Mouse (Mus musculus) forebrain, postnatal 0 days (tissue): ENCODE results near the gene Dhx8. TPM values are rescaled to one million over a fixed set of nuclear protein-coding genes. Genes with fewer than 3 reads are reported as not detected.

Experiments
- ATAC-seq: fragments of 200-750 bp; cut with Nextera tagmentation; 2 replicates; pipeline ENCODE4 v1.8.0; 2017; ENCODE audit warnings: mild to moderate bottlenecking, moderate library complexity
- DNase-seq: peaks from one replicate; pipeline ENCODE4 v3.0.0-alpha.2; 2015
- H3K27ac ChIP-seq: fragments of 300-500 bp; sonication (generic); 2 replicates; pipeline ENCODE4 v1.5.1; 2014; ENCODE audit warnings: low read depth, mild to moderate bottlenecking, antibody characterized with exemption, low read length, moderate library complexity, mixed read lengths
- H3K27me3 ChIP-seq: fragments of 300-500 bp; sonication (generic); 2 replicates; pipeline ENCODE4 v1.6.1; 2014; ENCODE audit warnings: mild to moderate bottlenecking, low read length, mixed read lengths; ENCODE audit not compliant: insufficient read depth
- H3K36me3 ChIP-seq: fragments of 300-500 bp; sonication (generic); 2 replicates; pipeline ENCODE4 v1.6.1; 2014; ENCODE audit warnings: mild to moderate bottlenecking, moderate library complexity; ENCODE audit not compliant: insufficient read depth
- H3K4me1 ChIP-seq: fragments of 300-500 bp; sonication (generic); 2 replicates; pipeline ENCODE4 v1.6.1; 2014; ENCODE audit warnings: antibody characterized with exemption; ENCODE audit not compliant: insufficient read depth
- H3K4me2 ChIP-seq: fragments of 300-500 bp; sonication (generic); 2 replicates; pipeline ENCODE4 v1.6.1; 2014; ENCODE audit warnings: low read depth, mild to moderate bottlenecking, moderate library complexity
- H3K4me3 ChIP-seq: fragments of 300-500 bp; sonication (generic); 2 replicates; pipeline ENCODE4 v1.5.1; 2014; ENCODE audit warnings: low read depth, low read length, mixed read lengths
- H3K9ac ChIP-seq: fragments of 300-500 bp; sonication (generic); 2 replicates; pipeline ENCODE4 v1.6.1; 2014; ENCODE audit warnings: mild to moderate bottlenecking
- H3K9me3 ChIP-seq: fragments of 300-500 bp; sonication (generic); 2 replicates; pipeline ENCODE4 v1.6.1; 2016; ENCODE audit warnings: low read length
- CTCF ChIP-seq: sonication (generic); IDR thresholded peaks from 2 replicates; pipeline ENCODE4 v1.5.1; 2016; ENCODE audit warnings: antibody characterized with exemption, control low read depth, low read depth
- WGBS: fragments of 180-500 bp; shearing (Covaris S2); extraction: QIAGEN DNeasy Blood & Tissue Kit; methylation state at CpG from one replicate; pipeline ENCODE4 v1.1.7; 2014; 5-methylcytosine and 5-hydroxymethylcytosine counted together
- polyA plus RNA-seq: library from polyadenylated mRNA; unstranded; fragments of >200 nt; fragmentation: Nextera tagmentation; extraction: Ambion mirVana; gene quantifications from 2 replicates; pipeline ENCODE4 v1.2.1, GENCODE M21; 2015
- total RNA-seq: library from RNA; depleted of rRNA; stranded (reverse); fragments of >200 nt; gene quantifications from 2 replicates; pipeline ENCODE4 v1.2.3, GENCODE M21; 2014

Gene Dhx8
- total and polyA plus RNA-seq, 2 experiments from 2014 or later, result 25.0 to 33.3 TPM

DNA sequence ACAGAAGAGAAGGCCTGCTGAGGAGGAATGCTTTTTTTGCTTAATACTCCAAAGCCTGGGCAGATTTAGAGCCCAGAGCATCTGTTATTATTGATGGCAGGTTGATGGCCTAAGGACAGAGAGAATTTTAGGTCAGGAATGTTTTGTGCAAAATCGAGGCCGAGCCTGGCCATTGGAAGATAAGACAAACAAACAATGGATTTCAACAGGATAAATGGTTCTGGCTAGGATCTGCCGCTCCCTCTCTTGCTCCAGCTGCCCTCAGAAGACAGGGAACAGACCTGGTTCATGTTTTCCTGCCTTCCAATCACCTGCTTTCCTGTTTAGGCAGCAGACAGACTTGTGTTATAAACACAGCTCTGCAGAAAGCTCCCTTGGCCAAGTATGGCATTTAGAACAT is 3.4 kb upstream of the Dhx8 start:
- ATAC-seq (no peak), DNase-seq (no peak)
- no peaks in the 10 kb centered on the region for H3K4me1 ChIP-seq
- H3K9me3 ChIP-seq, result no peaks in the 10 kb centered on the region
- TF ChIP-seq CTCF, result no peak
- no peak overlapping the region for H3K9ac ChIP-seq
- no peak overlapping the region for H3K4me3 ChIP-seq
- no peaks in the 10 kb centered on the region for H3K36me3 ChIP-seq
- no peaks in the 10 kb centered on the region for H3K27me3 ChIP-seq
- H3K4me2 ChIP-seq, result no peak overlapping the region
- no peak overlapping the region for H3K27ac ChIP-seq
- 70% methylated on average over 3 of the region's 3 CpGs for WGBS

DNA sequence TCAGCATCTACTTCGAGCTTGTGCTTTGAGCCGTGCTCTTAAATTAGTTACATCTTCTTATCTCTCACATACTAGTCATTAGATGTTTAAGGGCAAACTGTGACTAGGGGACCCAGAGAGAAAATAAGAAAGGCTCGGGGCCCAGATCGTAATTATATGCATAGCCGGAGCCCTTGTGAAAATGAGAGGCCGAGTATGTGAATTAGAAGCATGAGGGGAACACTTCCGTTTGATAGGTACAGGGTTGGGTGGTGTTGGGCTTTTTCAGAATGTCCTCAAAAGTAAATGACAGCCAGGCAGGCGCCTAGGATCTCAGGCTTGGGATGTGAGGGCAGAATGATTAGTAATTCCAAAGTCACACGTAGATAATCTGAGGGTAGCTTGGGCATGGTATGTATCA is 877 bp downstream of the Dhx8 start:
- H3K27me3 ChIP-seq, result no peaks in the 10 kb centered on the region
- H3K36me3 ChIP-seq, result peaks cover 36% of the 10 kb centered on the region
- no peak for TF ChIP-seq CTCF
- H3K4me3 ChIP-seq, result peak overlapping the region; percentile 64
- WGBS, result 38% methylated on average over 9 of the region's 9 CpGs
- H3K4me1 ChIP-seq, result no peaks in the 10 kb centered on the region
- H3K4me2 ChIP-seq, result peak overlapping the region; percentile 55
- H3K9me3 ChIP-seq, result no peaks in the 10 kb centered on the region
- H3K9ac ChIP-seq, result peak overlapping the region; percentile 67
- H3K27ac ChIP-seq, result no peak overlapping the region
- no peak for DNase-seq
- no peak for ATAC-seq

DNA sequence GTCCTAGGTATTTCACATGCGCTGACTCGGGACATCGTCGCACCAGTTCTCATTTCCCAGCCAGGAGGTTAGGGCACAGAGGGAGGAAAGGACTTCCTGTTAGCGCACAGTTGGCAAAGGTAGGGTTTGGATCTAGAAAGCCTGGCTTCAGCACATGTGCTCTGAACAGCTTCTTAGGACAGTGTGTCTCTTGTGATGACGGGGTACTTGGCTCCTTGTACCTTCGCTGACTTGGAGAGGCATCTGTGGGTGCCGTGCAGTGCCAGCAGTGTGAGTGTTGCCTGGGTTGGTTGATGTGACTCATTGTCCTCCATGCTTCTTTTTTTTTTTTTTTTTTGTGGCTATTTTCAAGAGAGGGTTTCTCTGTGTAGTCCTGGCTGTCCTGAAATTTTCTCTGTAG is 23.9 kb downstream of the Dhx8 start:
- no peak for TF ChIP-seq CTCF
- no peaks in the 10 kb centered on the region for H3K9me3 ChIP-seq
- DNase-seq (no peak), ATAC-seq (0 out of 2 replicates have a peak, but pooled peaks have one; percentile 25)
- H3K9ac ChIP-seq, result no peak overlapping the region
- 86% methylated on average over 8 of the region's 8 CpGs for WGBS
- no peaks in the 10 kb centered on the region for H3K27me3 ChIP-seq
- H3K4me3 ChIP-seq, result no peak overlapping the region
- no peak overlapping the region for H3K27ac ChIP-seq
- no peak overlapping the region for H3K4me2 ChIP-seq
- H3K36me3 ChIP-seq, result peaks cover 92% of the 10 kb centered on the region
- no peaks in the 10 kb centered on the region for H3K4me1 ChIP-seq

DNA sequence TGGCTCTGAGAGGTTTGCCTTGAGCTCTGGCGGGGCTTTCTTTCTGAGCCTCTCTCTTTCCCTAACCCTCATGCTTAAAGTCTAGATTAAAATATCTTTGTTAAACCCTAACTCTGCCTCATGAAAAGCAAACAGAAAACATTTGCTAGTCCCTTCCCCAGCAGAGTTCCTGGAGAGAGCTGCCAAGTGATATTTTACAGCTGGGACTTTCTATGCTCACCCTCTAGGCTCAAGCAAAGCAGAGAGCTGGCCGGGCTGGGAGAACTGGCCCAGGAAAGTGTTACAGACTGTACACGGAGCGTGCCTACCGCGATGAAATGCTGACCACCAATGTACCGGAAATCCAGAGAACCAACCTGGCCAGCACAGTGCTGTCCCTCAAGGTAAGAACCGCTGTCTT is 24.6 kb downstream of the Dhx8 start:
- ATAC-seq, result no peak
- H3K4me2 ChIP-seq, result no peak overlapping the region
- H3K4me3 ChIP-seq, result no peak overlapping the region
- no peak for DNase-seq
- no peaks in the 10 kb centered on the region for H3K9me3 ChIP-seq
- H3K4me1 ChIP-seq, result no peaks in the 10 kb centered on the region
- peaks cover 91% of the 10 kb centered on the region for H3K36me3 ChIP-seq
- no peaks in the 10 kb centered on the region for H3K27me3 ChIP-seq
- 92% methylated on average over 8 of the region's 8 CpGs for WGBS
- H3K9ac ChIP-seq, result no peak overlapping the region
- no peak overlapping the region for H3K27ac ChIP-seq
- TF ChIP-seq CTCF, result no peak

DNA sequence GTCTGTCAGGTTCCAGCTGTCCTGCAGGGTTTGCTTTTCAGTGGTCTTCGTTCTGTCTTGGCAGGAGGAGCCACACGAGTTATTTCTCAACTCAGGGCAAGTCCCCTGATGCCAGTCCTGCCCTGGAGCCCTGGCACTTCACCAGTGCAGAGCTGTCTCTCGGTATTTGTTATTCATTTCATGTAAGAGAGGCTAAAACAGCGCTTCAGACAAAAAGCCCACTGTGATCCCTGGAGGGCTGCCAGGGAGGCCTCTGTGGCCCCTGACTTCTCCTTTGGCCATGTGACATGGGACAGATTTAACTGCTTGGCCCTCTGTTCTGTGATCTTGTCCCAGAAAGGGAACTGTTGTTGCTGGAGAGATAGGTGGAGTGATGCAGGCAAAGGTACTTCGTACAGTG is 25.7 kb downstream of the Dhx8 start:
- Histone ChIP-seq H3K9me3 (no peaks in the 10 kb centered on the region), H3K9ac (no peak overlapping the region), H3K27ac (no peak overlapping the region), H3K4me2 (no peak overlapping the region), H3K27me3 (no peaks in the 10 kb centered on the region), H3K4me3 (no peak overlapping the region), H3K36me3 (peaks cover 87% of the 10 kb centered on the region), H3K4me1 (no peaks in the 10 kb centered on the region)
- no peak for ATAC-seq
- WGBS, result 48% methylated on average over 5 of the region's 5 CpGs
- peak; percentile 21 for DNase-seq
- no peak for TF ChIP-seq CTCF

DNA sequence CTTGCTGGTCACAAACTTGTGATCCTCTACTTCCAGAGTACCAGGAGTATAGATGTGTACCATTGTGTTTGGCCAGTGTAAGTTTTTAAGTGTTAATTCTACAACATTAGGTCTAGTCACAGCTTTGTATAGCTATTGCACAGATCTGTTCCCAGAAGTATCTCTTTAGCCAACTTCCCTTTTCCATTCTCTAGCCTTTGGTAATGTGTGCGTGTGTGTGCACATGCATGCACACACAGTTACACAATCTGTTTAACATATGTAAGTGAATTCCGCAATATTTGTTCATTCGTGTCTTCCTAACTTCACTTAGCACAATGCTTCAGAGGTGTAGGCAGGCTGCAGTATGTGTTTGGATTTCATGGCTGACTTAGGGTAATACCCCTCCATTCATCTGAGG is 26.8 kb downstream of the Dhx8 start:
- Histone ChIP-seq H3K9me3 (no peaks in the 10 kb centered on the region), H3K4me3 (no peak overlapping the region), H3K36me3 (peaks cover 85% of the 10 kb centered on the region), H3K4me2 (no peak overlapping the region), H3K27me3 (no peaks in the 10 kb centered on the region), H3K4me1 (no peaks in the 10 kb centered on the region), H3K27ac (no peak overlapping the region), H3K9ac (no peak overlapping the region)
- WGBS, result 96% methylated on average over 3 of the region's 3 CpGs
- ATAC-seq (no peak), DNase-seq (no peak)
- no peak for TF ChIP-seq CTCF

DNA sequence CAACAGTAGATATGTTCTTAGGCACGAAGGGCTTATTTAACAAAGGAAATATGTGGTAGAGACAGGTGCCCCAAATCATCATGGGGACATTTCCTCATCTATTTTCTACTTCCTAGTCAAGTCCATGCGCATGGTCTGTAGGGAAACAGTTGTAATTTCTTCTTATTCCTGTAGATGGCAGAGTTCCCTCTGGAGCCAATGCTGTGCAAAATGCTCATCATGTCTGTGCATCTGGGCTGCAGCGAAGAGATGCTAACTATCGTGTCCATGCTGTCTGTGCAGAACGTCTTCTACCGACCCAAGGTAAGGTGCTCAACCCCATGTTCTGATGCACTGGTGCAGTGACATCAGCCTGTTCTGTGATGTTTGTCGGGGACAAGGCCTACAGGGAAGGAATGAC is 31.0 kb downstream of the Dhx8 start:
- no peak overlapping the region for H3K4me3 ChIP-seq
- H3K4me1 ChIP-seq, result no peaks in the 10 kb centered on the region
- H3K36me3 ChIP-seq, result peaks cover 78% of the 10 kb centered on the region
- DNase-seq (peak; percentile 78), ATAC-seq (no peak; the same call in 1 of the 2 replicates)
- H3K27ac ChIP-seq, result no peak overlapping the region
- WGBS, result 54% methylated on average over 7 of the region's 7 CpGs
- no peaks in the 10 kb centered on the region for H3K27me3 ChIP-seq
- peak; percentile 81 for TF ChIP-seq CTCF
- H3K9ac ChIP-seq, result no peak overlapping the region
- H3K9me3 ChIP-seq, result no peaks in the 10 kb centered on the region
- H3K4me2 ChIP-seq, result no peak overlapping the region

DNA sequence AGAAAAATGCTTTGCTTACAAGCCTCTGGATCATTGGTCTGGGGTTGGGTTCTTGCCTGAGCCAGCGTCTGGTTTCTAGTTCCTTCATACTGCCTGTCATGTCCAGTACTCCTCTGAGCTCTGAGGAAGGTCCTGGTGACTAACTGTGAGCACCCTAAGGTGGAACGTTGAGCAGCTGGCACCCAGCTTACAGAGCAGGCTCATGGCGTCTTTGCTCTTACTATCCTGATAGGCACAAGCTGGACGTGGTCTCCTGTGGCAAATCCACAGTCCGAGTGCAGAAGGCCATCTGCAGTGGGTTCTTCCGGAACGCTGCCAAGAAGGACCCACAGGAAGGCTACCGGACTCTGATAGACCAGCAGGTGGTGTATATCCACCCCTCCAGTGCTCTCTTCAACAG is 31.8 kb downstream of the Dhx8 start:
- TF ChIP-seq CTCF, result no peak
- Histone ChIP-seq H3K9me3 (no peaks in the 10 kb centered on the region), H3K36me3 (peaks cover 77% of the 10 kb centered on the region), H3K4me3 (no peak overlapping the region), H3K4me2 (no peak overlapping the region), H3K9ac (no peak overlapping the region), H3K4me1 (no peaks in the 10 kb centered on the region), H3K27me3 (no peaks in the 10 kb centered on the region), H3K27ac (no peak overlapping the region)
- ATAC-seq, result no peak
- DNase-seq, result no peak
- WGBS, result 96% methylated on average over 8 of the region's 8 CpGs
